Mouse (Mus musculus) CH12.LX (cell line): ENCODE results near the gene Gab1. TPM values are rescaled to one million over a fixed set of nuclear protein-coding genes. Genes with fewer than 3 reads are reported as not detected.

Experiments used
- DNase-seq: peaks from one replicate; pipeline ENCODE4 v3.0.0-alpha.2; 2013; ENCODE audit errors: extremely low read depth
- H3K27ac ChIP-seq: 2 replicates; pipeline ENCODE4 v1.5.1; 2012; ENCODE audit warnings: low read depth, mild to moderate bottlenecking, control low read depth, moderate library complexity; ENCODE audit not compliant: insufficient read depth
- H3K27me3 ChIP-seq: replicated peaks from 2 replicates; pipeline ENCODE3; 2012; ENCODE audit warnings: inconsistent platforms
- H3K36me3 ChIP-seq, 2 experiments: replicated peaks in 1 of 2; 2 replicates each; pipeline versions ENCODE3 to v1.6.1; 2012; ENCODE audit warnings: inconsistent platforms in 1 of 2, low read length in 1 of 2, mild to moderate bottlenecking in 1 of 2, mixed read lengths in 1 of 2, moderate library complexity in 1 of 2; ENCODE audit not compliant: control insufficient read depth in 1 of 2, insufficient read depth in 1 of 2
- H3K4me1 ChIP-seq, 2 experiments: 2 replicates each; pipeline ENCODE4 v1.6.1; 2012; ENCODE audit warnings: inconsistent platforms in 1 of 2, moderate library complexity in 1 of 2; ENCODE audit not compliant: insufficient read depth in 2 of 2, control insufficient read depth in 1 of 2
- H3K4me2 ChIP-seq: 2 replicates; pipeline ENCODE4 v1.6.1; 2012; ENCODE audit warnings: low read depth, mild to moderate bottlenecking, control low read depth; ENCODE audit not compliant: poor library complexity, insufficient read depth, severe bottlenecking
- H3K4me3 ChIP-seq, 3 experiments: fragments of 150-350 bp in 1 of 3; sonication (generic) in 1 of 3; replicated peaks in 1 of 3; 2 replicates each; pipeline versions ENCODE3 to v1.5.1; 2011 to 2012; ENCODE audit warnings: low read depth in 2 of 3, low read length in 2 of 3, mild to moderate bottlenecking in 2 of 3, moderate library complexity in 2 of 3, control low read depth in 1 of 3, improper control_type of control experiment in 1 of 3, inconsistent platforms in 1 of 3, mixed read lengths in 1 of 3; ENCODE audit not compliant: poor library complexity in 1 of 3
- H3K79me2 ChIP-seq: replicated peaks from 2 replicates; pipeline ENCODE4 v1.6.1; 2012; ENCODE audit warnings: mild to moderate bottlenecking, moderate library complexity; ENCODE audit not compliant: control insufficient read depth, poor library complexity, insufficient read depth, severe bottlenecking; ENCODE audit errors: extremely low read depth
- H3K9ac ChIP-seq: 2 replicates; pipeline ENCODE4 v1.6.1; 2012; ENCODE audit warnings: low read depth, mild to moderate bottlenecking, control low read depth, moderate library complexity; ENCODE audit not compliant: insufficient read depth
- H3K9me3 ChIP-seq: replicated peaks from 2 replicates; pipeline ENCODE3; 2012; ENCODE audit warnings: low read length, inconsistent platforms, mixed read lengths
- CHD1 ChIP-seq: IDR thresholded peaks from 2 replicates; pipeline ENCODE4 v1.6.1; 2012; ENCODE audit warnings: low read depth, low read length, improper control_type of control experiment, inconsistent platforms
- CHD2 ChIP-seq: IDR thresholded peaks from 2 replicates; pipeline ENCODE4 v1.6.1; 2011; ENCODE audit warnings: low read length, improper control_type of control experiment
- CTCF ChIP-seq, 2 experiments: IDR thresholded peaks in 1 of 2; conservative IDR thresholded peaks in 1 of 2; 2 replicates each; pipeline ENCODE4 v1.5.1; 2011 to 2012; ENCODE audit warnings: low read depth in 2 of 2, low read length in 2 of 2, improper control_type of control experiment in 1 of 2, inconsistent platforms in 1 of 2, mild to moderate bottlenecking in 1 of 2, moderate library complexity in 1 of 2
- ELF1 ChIP-seq: IDR thresholded peaks from 2 replicates; pipeline ENCODE4 v1.6.1; 2014; ENCODE audit warnings: low read depth, mild to moderate bottlenecking, inconsistent platforms, low read length, improper control_type of control experiment
- GABPA ChIP-seq: IDR thresholded peaks from 2 replicates; pipeline ENCODE4 v1.6.1; 2012; ENCODE audit warnings: low read depth, low read length, improper control_type of control experiment, inconsistent platforms; ENCODE audit not compliant: insufficient replicate concordance
- HCFC1 ChIP-seq: IDR thresholded peaks from 2 replicates; pipeline ENCODE4 v1.6.1; 2012; ENCODE audit warnings: low read depth, mild to moderate bottlenecking, inconsistent platforms, low read length, improper control_type of control experiment
- KAT2A ChIP-seq: IDR thresholded peaks from 2 replicates; pipeline ENCODE4 v1.6.1; 2012; ENCODE audit warnings: low read length, improper control_type of control experiment, inconsistent platforms; ENCODE audit not compliant: insufficient replicate concordance
- MAX ChIP-seq: IDR thresholded peaks from 2 replicates; pipeline ENCODE4 v1.6.1; 2011; ENCODE audit warnings: low read length, improper control_type of control experiment
- MAZ ChIP-seq: IDR thresholded peaks from 2 replicates; pipeline ENCODE4 v1.6.1; 2012; ENCODE audit warnings: low read depth, mild to moderate bottlenecking, inconsistent platforms, low read length, improper control_type of control experiment, moderate library complexity
- MYC ChIP-seq: IDR thresholded peaks from 2 replicates; pipeline ENCODE4 v1.6.1; 2011; ENCODE audit warnings: low read depth, mild to moderate bottlenecking, improper control_type of control experiment, low read length
- NELFE ChIP-seq: IDR thresholded peaks from 2 replicates; pipeline ENCODE4 v1.6.1; 2011; ENCODE audit warnings: low read depth, low read length, improper control_type of control experiment
- PAX5 ChIP-seq: IDR thresholded peaks from 2 replicates; pipeline ENCODE4 v1.6.1; 2012; ENCODE audit warnings: low read length, inconsistent platforms, mixed read lengths
- POLR2A ChIP-seq: IDR thresholded peaks from 2 replicates; pipeline ENCODE4 v1.6.1; 2011; ENCODE audit warnings: low read depth, mild to moderate bottlenecking, improper control_type of control experiment, low read length
- POLR2AphosphoS2 ChIP-seq: IDR thresholded peaks from 2 replicates; pipeline ENCODE4 v1.6.1; 2011; ENCODE audit warnings: low read depth, low read length, improper control_type of control experiment
- RAD21 ChIP-seq: IDR thresholded peaks from 2 replicates; pipeline ENCODE4 v1.6.1; 2011; ENCODE audit warnings: low read depth, mild to moderate bottlenecking, low read length, improper control_type of control experiment, moderate library complexity
- SIN3A ChIP-seq: IDR thresholded peaks from 2 replicates; pipeline ENCODE4 v1.6.1; 2012; ENCODE audit warnings: low read length, improper control_type of control experiment, inconsistent platforms
- SMC3 ChIP-seq: IDR thresholded peaks from 2 replicates; pipeline ENCODE4 v1.6.1; 2011; ENCODE audit warnings: low read depth, low read length, improper control_type of control experiment
- TBP ChIP-seq: conservative IDR thresholded peaks from 2 replicates; pipeline ENCODE4 v1.6.1; 2011; ENCODE audit warnings: low read depth, low read length, improper control_type of control experiment
- TCF12 ChIP-seq: IDR thresholded peaks from 2 replicates; pipeline ENCODE4 v1.6.1; 2014; ENCODE audit warnings: low read depth, mild to moderate bottlenecking, inconsistent platforms, low read length, improper control_type of control experiment
- USF1 ChIP-seq: IDR thresholded peaks from 2 replicates; pipeline ENCODE4 v1.6.1; 2014; ENCODE audit warnings: low read depth, mild to moderate bottlenecking, inconsistent platforms, low read length, improper control_type of control experiment
- USF2 ChIP-seq: conservative IDR thresholded peaks from 2 replicates; pipeline ENCODE4 v1.6.1; 2011; ENCODE audit warnings: low read depth, low read length, improper control_type of control experiment
- ZMIZ1 ChIP-seq: IDR thresholded peaks from 2 replicates; pipeline ENCODE4 v1.6.1; 2012; ENCODE audit warnings: low read depth, mild to moderate bottlenecking, inconsistent platforms, low read length, improper control_type of control experiment
- dilution Hi-C: fragments of 300-500 bp; cut with MboI; formaldehyde crosslinking; loops from 2 replicates; pipeline ENCODE4 v1.14.3; 2020; ENCODE audit warnings: low sequenced_read_pairs; ENCODE audit not compliant: extremely low pct_unique_long_range_greater_than_20kb, extremely low pct_ligation_motif_present
- in situ Hi-C: fragments of 300-500 bp; cut with MboI; formaldehyde crosslinking; loops from 3 replicates; pipeline ENCODE4 v1.14.3; 2019; ENCODE audit warnings: low sequenced_read_pairs, low pct_ligation_motif_present, low pct_unique_long_range_greater_than_20kb, mixed read lengths
- polyA plus RNA-seq: library from polyadenylated mRNA; unstranded; fragments of >175 nt; gene quantifications from 2 replicates; pipeline ENCODE4 v1.2.1, GENCODE M21; 2012; ENCODE audit warnings: low read depth; ENCODE audit not compliant: insufficient read length
- total RNA-seq, 2 experiments: library from RNA; depleted of rRNA; stranded (reverse); fragments of 300-350 nt in 1 of 2; fragments of >200 nt in 1 of 2; gene quantifications; 2 replicates each; pipeline ENCODE4 v1.2.3; 2012 to 2014

Gab1 gene
- total and polyA plus RNA-seq, 3 experiments: 0.08 TPM; not detected in 2

DNA sequence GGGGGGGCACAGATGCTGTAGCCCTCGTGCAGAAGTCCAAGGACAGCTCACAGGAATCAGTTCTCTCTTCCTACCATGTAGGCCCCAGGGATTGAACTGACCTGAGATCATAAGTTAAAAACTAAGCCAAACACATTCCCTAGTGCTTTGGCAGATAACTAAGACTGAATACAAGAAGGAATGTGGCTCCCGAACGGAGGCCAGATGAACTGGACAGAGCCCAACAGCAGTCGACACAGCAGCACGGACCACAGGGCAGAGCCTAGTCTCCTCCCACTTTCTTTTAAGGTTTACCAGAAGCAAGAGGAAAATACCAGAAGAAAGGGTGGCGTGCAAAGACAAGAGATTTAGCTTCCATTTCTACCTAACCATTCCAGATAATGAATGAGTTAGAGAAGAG lies 42.1 kb downstream of the Gab1 start:
- in situ Hi-C loops: no loop called here
- dilution Hi-C loops: no loop called here

DNA sequence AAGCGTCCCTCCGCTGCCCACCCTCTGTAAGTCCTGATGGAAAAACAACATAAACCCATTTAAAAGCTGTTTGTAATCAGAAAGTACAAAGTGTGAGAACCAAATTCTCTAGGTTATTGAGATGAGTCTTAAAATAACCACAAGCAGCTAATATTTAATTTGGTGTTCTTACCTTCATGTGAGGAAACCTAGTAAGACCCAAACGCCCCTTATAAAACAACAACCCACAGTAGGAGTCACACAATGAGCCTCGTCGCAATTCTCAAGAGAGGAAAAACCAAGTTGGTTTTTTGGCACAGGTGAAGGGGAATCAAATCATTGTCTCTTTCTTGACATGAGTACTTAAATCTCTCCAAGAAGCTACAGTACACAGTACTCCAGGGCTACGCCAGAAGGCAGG lies 44.9 kb downstream of the Gab1 start:
- in situ Hi-C loops: no loop called here
- no peaks in the 10 kb centered on the region for H3K27me3 ChIP-seq
- dilution Hi-C loops: no loop called here
- H3K79me2 ChIP-seq: no peaks in the 10 kb centered on the region
- no peak overlapping the region for H3K27ac ChIP-seq
- H3K36me3 ChIP-seq: no peaks in the 10 kb centered on the region
- peaks cover 14 to 23% of the 10 kb centered on the region in 2 experiments for H3K4me1 ChIP-seq
- TF ChIP-seq USF2 (no peak), KAT2A (no peak), POLR2AphosphoS2 (no peak), USF1 (no peak), ZMIZ1 (no peak), MAX (no peak), CTCF (conservative IDR thresholded peaks at IDR 0.05 in 1 of 2, IDR thresholded peaks at IDR 0.05 in 1 of 2; ENCODE audit: low read depth in 2 of 2, low read length in 2 of 2) (no peak), HCFC1 (no peak), SMC3 (no peak), MAZ (no peak), POLR2A (no peak), CHD2 (no peak), TCF12 (no peak), CHD1 (no peak), ELF1 (no peak), RAD21 (no peak)
- H3K9me3 ChIP-seq: no peaks in the 10 kb centered on the region
- no peak overlapping the region for H3K9ac ChIP-seq
- no peak overlapping the region for H3K4me2 ChIP-seq
- H3K4me3 ChIP-seq: no peak overlapping the region
- DNase-seq: no peak

More for the DNA sequence above, 42.1 kb downstream of the Gab1 start:
- no peaks in the 10 kb centered on the region for H3K79me2 ChIP-seq
- H3K4me2 ChIP-seq: no peak overlapping the region
- no peaks in the 10 kb centered on the region for H3K27me3 ChIP-seq
- no peak overlapping the region for H3K4me3 ChIP-seq
- no peaks in the 10 kb centered on the region for H3K36me3 ChIP-seq
- no peak overlapping the region for H3K27ac ChIP-seq
- peaks cover 15 to 26% of the 10 kb centered on the region in 2 experiments for H3K4me1 ChIP-seq
- no peak for TF ChIP-seq NELFE
- no peak for TF ChIP-seq GABPA
- TF ChIP-seq SIN3A: no peak
- no peak for TF ChIP-seq PAX5
- TF ChIP-seq TBP: no peak
- no peak for TF ChIP-seq MYC
- DNase-seq: no peak
- no peaks in the 10 kb centered on the region for H3K9me3 ChIP-seq
- no peak overlapping the region for H3K9ac ChIP-seq
